In the genomic region with DNA sequence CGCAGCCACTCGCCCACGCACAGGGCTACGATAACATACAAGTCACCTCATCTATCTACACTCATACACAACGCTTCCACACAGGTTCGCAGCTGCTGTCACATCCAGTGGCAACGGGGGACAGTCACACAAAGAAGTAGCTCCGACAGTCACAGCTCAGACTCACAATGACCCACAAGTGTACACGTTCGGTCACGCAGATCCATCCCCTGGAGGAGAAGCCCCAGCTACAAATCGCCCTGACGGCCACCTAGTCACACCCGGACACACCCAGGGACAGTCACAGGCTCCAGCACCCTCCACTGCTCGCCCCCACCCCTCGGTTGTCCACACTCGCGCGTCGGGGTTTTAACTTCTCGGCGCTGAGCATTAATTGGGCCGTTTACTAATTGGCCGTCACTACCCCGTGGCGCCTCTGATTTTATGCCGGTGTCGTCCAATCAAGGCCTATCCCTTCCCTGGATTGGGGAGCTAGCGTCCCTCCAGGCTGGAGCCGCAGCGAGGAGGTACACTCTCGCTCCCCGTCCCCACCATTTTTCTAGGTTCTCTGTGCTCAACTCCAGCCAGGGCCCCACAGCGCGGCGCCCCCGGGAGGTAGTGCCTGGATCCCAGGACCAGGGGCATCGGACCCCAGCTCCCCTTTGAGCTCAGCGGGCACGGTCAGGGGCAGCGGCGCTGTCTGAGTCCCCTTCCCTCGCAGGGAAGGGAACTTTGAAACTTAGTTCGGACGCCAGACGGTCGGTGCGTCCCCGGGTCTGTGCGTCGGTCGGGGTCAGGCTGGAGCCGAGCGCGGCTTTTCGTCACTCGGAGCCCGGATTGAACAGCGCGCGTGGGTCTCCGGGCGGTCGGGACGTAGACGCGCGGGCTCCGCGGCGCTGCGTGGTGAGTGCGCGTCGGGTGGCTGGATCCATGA, we compare ENCODE assay signal across 8 mouse cellular contexts. TPM values are rescaled to one million over a fixed set of nuclear protein-coding genes. Genes with fewer than 3 reads are reported as not detected.
DNase-seq lines count a peak whose midpoint lies in the region; ATAC-seq lines count a peak whose summit lies in the region.

No protein-coding gene starts in this region.

- no peak for DNase-seq in kidney, adult 11 months
- peak; percentile 18 for DNase-seq in WW6 (ENCODE audit: low read depth, low spot score)
- no peak for DNase-seq in frontal cortex, postnatal 25 days (ENCODE audit: low spot score in 2 of 2)
- DNase-seq in layer of hippocampus, adult 8-10 months (ENCODE audit: low spot score in 2 of 2) = no peak

- 1% methylated on average over 74 of the region's 75 CpGs for WGBS in kidney, embryonic 16.5 days
- 1% methylated on average over 75 of the region's 75 CpGs for WGBS in forebrain, embryonic 13.5 days
- WGBS in intestine, embryonic 15.5 days = 2% methylated on average over 75 of the region's 75 CpGs
- WGBS in midbrain, embryonic 13.5 days = 1% methylated on average over 75 of the region's 75 CpGs

- ATAC-seq in kidney, embryonic 16.5 days (ENCODE audit: low FRiP score, low TSS enrichment) = peak; percentile 8; the same call in 1 of the 2 replicates
- peak; percentile 20 for ATAC-seq in forebrain, embryonic 13.5 days
- peak; percentile 4 for ATAC-seq in intestine, embryonic 15.5 days
- ATAC-seq in midbrain, embryonic 13.5 days = peak; percentile 28; the same call in 1 of the 2 replicates

- H3K9ac ChIP-seq in kidney, embryonic 16.5 days (replicated peaks; ENCODE audit: low read length) = peak overlapping the region; percentile 7; the same call in 1 of the 2 replicates
- H3K9ac ChIP-seq in forebrain, embryonic 13.5 days = peak overlapping the region; percentile 80
- peak overlapping the region; percentile 58 for H3K9ac ChIP-seq in intestine, embryonic 15.5 days
- peak overlapping the region; percentile 84 for H3K9ac ChIP-seq in midbrain, embryonic 13.5 days (replicated peaks)

- H3K36me3 ChIP-seq in kidney, embryonic 16.5 days (ENCODE audit: insufficient read depth, low read length) = no peaks in the 10 kb centered on the region
- 0 out of 2 replicates have a peak, but pooled peaks cover 3% of the 10 kb centered on the region for H3K36me3 ChIP-seq in forebrain, embryonic 13.5 days (ENCODE audit: poor library complexity, severe bottlenecking)
- H3K36me3 ChIP-seq in intestine, embryonic 15.5 days = no peaks in the 10 kb centered on the region
- no peaks in the 10 kb centered on the region for H3K36me3 ChIP-seq in midbrain, embryonic 13.5 days

- H3K4me3 ChIP-seq in kidney, embryonic 16.5 days (ENCODE audit: low read length) = peak overlapping the region; percentile 52
- peak overlapping the region; percentile 58 for H3K4me3 ChIP-seq in forebrain, embryonic 13.5 days
- H3K4me3 ChIP-seq in intestine, embryonic 15.5 days (replicated peaks) = peak overlapping the region; percentile 56
- H3K4me3 ChIP-seq in midbrain, embryonic 13.5 days (replicated peaks) = peak overlapping the region; percentile 70

- peaks cover 71% of the 10 kb centered on the region for H3K27me3 ChIP-seq in kidney, embryonic 16.5 days (ENCODE audit: insufficient read depth, low read length)
- peaks cover 20% of the 10 kb centered on the region for H3K27me3 ChIP-seq in forebrain, embryonic 13.5 days
- H3K27me3 ChIP-seq in intestine, embryonic 15.5 days (replicated peaks) = peaks cover 35% of the 10 kb centered on the region
- peaks cover 13% of the 10 kb centered on the region; the same call in 1 of the 2 replicates for H3K27me3 ChIP-seq in midbrain, embryonic 13.5 days

- peak overlapping the region; percentile 82 for H3K4me2 ChIP-seq in kidney, embryonic 16.5 days (replicated peaks; ENCODE audit: low read depth, low read length)
- H3K4me2 ChIP-seq in forebrain, embryonic 13.5 days = peak overlapping the region; percentile 89
- peak overlapping the region; percentile 98 for H3K4me2 ChIP-seq in intestine, embryonic 15.5 days (replicated peaks)
- H3K4me2 ChIP-seq in midbrain, embryonic 13.5 days (replicated peaks) = peak overlapping the region; percentile 80

- H3K9me3 ChIP-seq in kidney, embryonic 16.5 days (ENCODE audit: low read length) = peaks cover 12% of the 10 kb centered on the region; the same call in 1 of the 2 replicates
- 0 out of 2 replicates have a peak, but pooled peaks cover 3% of the 10 kb centered on the region for H3K9me3 ChIP-seq in forebrain, embryonic 13.5 days (replicated peaks)
- H3K9me3 ChIP-seq in intestine, embryonic 15.5 days = no peaks in the 10 kb centered on the region
- 0 out of 2 replicates have a peak, but pooled peaks cover 4% of the 10 kb centered on the region for H3K9me3 ChIP-seq in midbrain, embryonic 13.5 days

- peaks cover 25% of the 10 kb centered on the region for H3K4me1 ChIP-seq in kidney, embryonic 16.5 days (ENCODE audit: insufficient read depth, low read length)
- peaks cover 42% of the 10 kb centered on the region for H3K4me1 ChIP-seq in forebrain, embryonic 13.5 days
- H3K4me1 ChIP-seq in intestine, embryonic 15.5 days (replicated peaks) = peaks cover 18% of the 10 kb centered on the region
- H3K4me1 ChIP-seq in midbrain, embryonic 13.5 days (replicated peaks) = peaks cover 40% of the 10 kb centered on the region

- H3K27ac ChIP-seq in kidney, embryonic 16.5 days (ENCODE audit: low read length) = no peak overlapping the region
- peak overlapping the region; percentile 48; the same call in 1 of the 2 replicates for H3K27ac ChIP-seq in forebrain, embryonic 13.5 days
- H3K27ac ChIP-seq in intestine, embryonic 15.5 days = no peak overlapping the region
- peak overlapping the region; percentile 79 for H3K27ac ChIP-seq in midbrain, embryonic 13.5 days

RNA-seq across cellular contexts. Expression of a gene that starts 1.0 kb away (rescaled TPM):
- 1.8 and 2.0 TPM in 2 replicates for polyA plus RNA-seq in kidney, embryonic 16.5 days (2015; fragmentation: Nextera tagmentation; extraction: Ambion mirVana)
- polyA plus RNA-seq in forebrain, embryonic 13.5 days (2015; fragmentation: Nextera tagmentation; extraction: Ambion mirVana) = 17.9 and 20.6 TPM in 2 replicates
- polyA plus RNA-seq in intestine, embryonic 15.5 days (2015; fragmentation: Nextera tagmentation; extraction: Ambion mirVana) = 5.0 and 6.1 TPM in 2 replicates
- 38.8 and 44.2 TPM in 2 replicates for polyA plus RNA-seq in midbrain, embryonic 13.5 days (2015; fragmentation: Nextera tagmentation; extraction: Ambion mirVana)
- 10 to 100 TPM; 25.1 to 31.4 (median 26.0) TPM for total RNA-seq in layer of hippocampus, adult 8-10 months (2022)

Comparison
In these comparisons a context has a peak if more than half of its experiments do, and no peak if none do; other contexts are left out.
1. H3K27ac ChIP-seq: peak in forebrain, embryonic 13.5 days (single experiment) and midbrain, embryonic 13.5 days (single experiment); none in kidney, embryonic 16.5 days (single experiment) and intestine, embryonic 15.5 days (single experiment).
2. H3K9ac ChIP-seq: peak in every context shown above with its lines; median percentile 84 in midbrain, embryonic 13.5 days; 80 in forebrain, embryonic 13.5 days; 58 in intestine, embryonic 15.5 days; 7 in kidney, embryonic 16.5 days.
3. Peak in every context shown above with its lines, with median percentiles within 50 percentile points of each other: ATAC-seq, H3K4me2 ChIP-seq and H3K4me3 ChIP-seq.